Mouse (Mus musculus): ENCODE results near the gene Cd52.

The Cd52 gene

DNA sequence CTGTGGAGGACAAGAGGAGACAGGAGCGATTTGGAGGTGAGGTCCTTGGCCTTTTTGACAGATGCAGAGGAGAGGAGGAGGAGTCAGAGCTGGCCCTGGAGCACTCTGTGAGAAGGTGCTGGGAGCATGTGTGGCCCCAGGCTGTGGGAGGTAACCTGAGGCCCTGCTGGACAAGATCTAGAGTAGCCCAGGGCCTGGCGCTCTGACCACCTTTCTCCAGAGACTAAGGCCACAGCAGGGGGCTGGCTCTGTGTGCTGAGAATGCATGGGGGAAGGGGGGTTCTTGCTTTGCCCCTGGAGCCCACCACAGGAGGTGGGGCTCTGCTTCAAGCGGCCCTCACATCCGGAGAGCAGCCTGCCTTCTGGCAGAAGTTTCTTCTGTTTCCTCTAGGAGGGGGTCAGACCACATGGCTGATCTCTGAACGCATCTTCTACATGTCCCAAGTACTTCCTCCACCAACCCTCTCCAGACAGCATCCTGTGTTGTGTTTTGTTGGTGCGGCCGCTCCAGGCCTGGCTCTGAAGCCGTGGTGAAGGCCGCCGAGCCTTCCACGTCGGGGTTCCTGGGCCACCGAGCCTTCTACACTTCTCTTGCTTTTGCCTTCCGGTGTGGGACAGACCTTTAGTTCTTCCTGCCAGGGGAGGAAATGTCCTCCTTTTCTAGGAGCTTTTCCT lies 23.4 kb upstream of the Cd52 start:
- peak; percentile 76 to 84 for DNase-seq

- DNase-seq = peak; percentile 79 to 90
These were observed 22.1 kb upstream of the Cd52 start for GRCm38 (mm10) chr4:134117012-134117411.

DNA sequence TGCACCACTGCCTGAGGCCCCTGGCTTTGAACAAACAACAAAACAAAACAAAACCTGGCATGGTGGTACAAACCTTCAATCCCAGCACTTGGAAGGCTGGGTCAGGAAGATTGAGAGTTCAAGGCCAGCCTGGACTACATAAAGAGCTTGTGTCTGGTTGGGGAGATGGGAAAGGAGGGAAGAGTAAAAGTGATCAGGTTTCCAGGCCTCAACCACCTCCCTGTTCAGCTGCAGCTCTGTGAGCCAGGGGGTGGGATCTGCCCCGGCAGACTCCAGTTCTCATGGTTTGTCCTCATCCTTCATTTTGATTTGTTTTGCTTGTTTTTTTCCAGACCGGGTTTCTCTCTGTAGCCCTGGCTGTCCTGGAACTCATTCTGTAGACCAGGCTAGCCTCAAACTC lies 21.6 kb upstream of the Cd52 start:
- no peak for DNase-seq

- peak; percentile 60 to 74 for DNase-seq
These were observed 20.6 kb upstream of the Cd52 start for GRCm38 (mm10) chr4:134115215-134116144.

- peak; percentile 24 to 53 for DNase-seq
These were observed 19.2 kb upstream of the Cd52 start for GRCm38 (mm10) chr4:134114038-134114437.

- DNase-seq = peak; percentile 13 to 23
These were observed 18.6 kb upstream of the Cd52 start for GRCm38 (mm10) chr4:134113356-134113994.

DNA sequence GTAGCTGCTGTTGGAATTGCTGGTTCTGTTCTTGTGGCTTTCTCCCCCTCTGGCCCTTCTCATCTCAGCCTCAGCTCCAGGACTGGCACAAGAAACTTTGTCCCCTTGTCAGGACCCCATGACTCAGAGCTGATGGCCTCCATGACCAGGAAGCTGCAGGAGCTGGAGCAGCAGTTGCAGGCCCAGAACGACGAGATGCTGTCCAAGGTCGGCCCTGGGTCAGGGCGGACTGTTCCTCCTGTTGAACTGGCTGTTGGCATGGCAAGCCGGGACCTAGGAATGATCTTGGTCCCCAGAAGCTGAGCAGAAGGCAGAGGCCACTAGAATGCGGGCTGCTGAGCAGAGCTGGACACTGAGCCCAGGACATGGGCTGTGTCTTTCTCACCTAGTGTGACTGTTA lies 17.5 kb upstream of the Cd52 start:
- DNase-seq = no peak

DNA sequence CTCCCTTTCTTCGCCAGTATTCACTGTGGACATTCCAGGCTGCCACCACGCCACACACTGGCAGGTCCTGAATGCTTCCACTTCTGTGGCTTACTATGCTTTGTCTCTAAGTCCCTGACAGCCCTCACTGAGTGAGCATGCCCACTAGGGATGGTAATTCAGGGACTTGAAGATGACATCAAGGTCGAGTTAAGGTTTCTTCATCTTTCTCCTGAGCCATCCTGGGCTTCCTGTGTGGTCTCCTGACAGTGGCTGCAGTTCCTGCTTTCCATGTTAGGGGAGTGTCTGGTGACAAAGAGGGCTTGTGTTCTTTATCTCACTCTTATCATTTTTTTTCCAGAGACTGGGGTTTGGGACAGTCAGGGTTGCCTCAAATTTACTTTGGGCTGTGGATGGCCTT lies 15.8 kb upstream of the Cd52 start:
- no peak for DNase-seq

DNA sequence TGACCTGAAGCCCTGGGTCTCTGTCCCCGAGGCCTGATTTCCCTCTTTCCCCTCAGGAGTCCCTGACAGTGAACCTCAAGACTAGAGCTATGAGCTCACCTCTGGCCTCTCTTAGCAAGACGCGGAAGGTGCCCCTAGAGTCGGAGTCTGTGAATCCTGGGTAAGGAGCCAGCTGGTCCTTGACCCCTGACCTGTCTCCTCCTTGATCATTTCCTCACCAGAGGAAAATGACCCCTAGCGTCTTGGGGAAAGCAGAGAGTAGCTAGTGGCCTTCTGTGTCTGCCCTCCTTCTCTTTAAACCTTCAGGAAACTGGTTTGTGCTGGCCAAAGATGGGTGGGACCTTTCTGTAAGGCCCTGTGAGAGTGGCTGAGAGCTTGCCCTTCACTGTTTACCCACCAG lies 13.3 kb upstream of the Cd52 start:
- no peak for DNase-seq

- no peak for DNase-seq
These were observed 12.8 kb upstream of the Cd52 start for GRCm38 (mm10) chr4:134107730-134108129.

DNA sequence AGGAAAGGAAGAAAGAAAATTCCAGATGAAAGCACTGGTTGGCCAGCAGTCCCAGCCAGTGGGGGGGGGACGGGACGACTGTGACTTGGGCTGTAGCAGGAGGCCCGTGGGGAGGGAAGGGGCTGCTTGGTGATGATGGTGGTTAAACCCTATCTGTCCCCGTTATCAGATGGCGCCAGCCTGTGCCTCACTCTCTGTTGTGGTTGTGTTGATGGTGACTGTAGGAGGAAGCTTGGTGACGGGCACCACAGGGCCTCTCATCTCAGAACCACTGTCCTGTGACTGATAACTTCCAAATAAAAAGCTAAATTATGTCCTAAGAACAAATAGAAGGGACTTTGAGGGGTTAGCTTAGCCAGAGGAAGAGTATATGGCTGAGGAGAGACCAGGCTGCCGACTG lies 11.2 kb upstream of the Cd52 start:
- DNase-seq = peak in 1 of 2 experiments; percentile 23

DNA sequence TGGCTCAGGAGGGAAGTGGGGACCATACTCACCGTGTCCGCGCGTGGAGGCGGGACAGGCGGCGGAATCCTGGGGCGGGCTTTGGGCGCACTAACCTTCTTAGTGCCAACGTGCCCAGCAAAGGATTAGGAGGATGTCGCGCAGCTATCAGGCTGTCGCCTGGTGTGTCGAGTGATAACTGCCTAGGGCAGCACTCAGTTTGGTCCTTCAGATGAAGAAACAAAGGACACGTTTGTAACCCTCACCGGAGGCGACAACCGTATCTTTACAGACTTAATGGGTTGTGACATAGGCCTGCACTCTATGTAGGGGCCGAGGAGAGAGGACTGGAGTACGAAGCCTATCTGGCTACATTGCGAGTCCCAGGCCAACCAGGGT lies 7.8 kb upstream of the Cd52 start:
- no peak for DNase-seq

DNA sequence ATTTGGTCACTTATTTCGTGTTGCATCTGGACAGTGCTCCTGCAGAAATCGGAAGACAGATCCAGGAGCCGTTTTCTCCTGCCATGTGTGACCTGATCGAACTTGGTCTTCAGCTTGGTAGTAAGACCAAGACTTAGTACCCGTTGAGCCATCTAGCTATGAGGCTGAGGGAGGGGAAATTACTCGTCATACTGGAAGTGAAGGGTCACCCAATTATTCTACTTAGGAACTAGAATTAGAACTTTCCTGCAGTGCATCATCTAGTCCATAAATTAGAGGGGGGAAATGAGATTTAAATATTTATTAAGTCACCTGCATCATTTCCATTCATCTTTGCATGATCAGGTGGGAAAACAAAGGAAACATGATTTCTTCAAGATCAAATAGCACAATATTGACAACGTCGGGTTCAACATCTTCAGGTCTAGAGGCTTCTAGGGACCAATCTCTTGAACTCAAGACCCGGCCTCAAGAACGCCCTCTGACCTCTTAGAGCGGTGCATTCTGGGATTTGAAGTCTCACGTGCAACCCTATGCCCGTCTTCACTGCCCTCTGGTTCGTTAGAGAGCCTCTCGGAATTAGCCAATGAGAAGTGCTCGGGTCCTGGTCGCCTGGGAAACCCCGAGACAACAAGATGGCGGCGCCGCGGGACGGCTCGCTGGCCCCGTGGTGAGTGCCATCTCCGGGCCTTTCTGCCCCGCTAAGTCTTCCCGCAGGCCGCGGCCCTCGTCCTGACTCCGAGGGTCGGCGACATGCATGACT lies 7.3 kb upstream of the Cd52 start, which contains the start of gene Ubxn11:
TSS of gene Ubxn11 (plus strand) at position 592 of the 763 bp plus-strand sequence.
- peak; percentile 79 to 86 for DNase-seq

GRCm38 (mm10) chr4:134100245-134100644 lies 5.4 kb upstream of the Cd52 start:
- DNase-seq = peak in 1 of 2 experiments; percentile 31

- DNase-seq = peak; percentile 81 to 91
These were observed 3.7 kb upstream of the Cd52 start for GRCm38 (mm10) chr4:134098628-134099027.

DNA sequence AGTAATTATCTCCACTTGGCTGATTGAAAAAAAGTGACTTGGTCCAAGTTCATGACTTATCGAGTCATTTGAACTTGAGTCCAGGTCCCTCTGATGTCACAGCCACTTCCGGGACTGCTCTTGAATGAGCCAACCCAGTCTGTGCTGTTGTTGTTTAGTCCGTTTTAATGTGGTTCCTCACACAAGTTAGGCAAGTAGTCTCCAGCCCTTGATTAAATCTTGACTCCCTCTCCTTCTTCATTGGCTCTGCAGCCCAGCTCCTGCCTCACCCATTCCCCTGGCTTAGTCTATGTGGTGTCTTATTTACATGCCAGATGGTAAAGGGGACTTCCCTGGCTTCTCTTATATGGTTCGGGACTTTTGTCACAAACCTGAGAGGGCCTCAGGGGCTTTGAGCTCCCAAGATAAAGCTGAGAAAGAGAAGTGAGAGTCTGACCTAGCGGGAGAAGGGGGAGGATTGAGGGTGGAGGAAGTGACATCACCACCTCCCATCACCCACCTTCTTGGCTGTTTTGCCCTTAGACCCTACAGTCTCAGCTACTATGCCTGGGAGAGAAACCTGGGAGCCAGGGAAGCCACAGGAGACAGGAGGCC lies 2.2 kb upstream of the Cd52 start:
- DNase-seq = peak; percentile 43 to 61

DNA sequence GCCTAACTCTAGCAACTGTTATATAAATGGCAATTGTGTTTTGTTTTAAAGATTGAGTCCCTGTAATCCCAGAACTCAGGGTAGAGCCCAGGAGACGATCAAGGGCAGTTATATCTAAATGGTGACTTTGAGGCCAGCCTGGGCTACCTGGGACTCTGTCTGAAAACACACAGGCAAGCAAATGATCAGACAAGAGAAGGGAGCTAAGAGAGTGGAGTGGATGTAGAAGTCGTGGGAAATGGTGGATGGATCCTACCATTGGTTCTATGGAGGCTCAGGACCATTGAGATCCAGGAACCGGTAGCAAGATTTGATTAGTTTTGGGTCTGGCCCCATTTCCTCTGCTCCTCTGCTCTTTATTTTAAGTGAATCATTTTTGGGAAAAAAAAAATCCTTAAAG lies 1.2 kb upstream of the Cd52 start:
- DNase-seq = no peak

DNA sequence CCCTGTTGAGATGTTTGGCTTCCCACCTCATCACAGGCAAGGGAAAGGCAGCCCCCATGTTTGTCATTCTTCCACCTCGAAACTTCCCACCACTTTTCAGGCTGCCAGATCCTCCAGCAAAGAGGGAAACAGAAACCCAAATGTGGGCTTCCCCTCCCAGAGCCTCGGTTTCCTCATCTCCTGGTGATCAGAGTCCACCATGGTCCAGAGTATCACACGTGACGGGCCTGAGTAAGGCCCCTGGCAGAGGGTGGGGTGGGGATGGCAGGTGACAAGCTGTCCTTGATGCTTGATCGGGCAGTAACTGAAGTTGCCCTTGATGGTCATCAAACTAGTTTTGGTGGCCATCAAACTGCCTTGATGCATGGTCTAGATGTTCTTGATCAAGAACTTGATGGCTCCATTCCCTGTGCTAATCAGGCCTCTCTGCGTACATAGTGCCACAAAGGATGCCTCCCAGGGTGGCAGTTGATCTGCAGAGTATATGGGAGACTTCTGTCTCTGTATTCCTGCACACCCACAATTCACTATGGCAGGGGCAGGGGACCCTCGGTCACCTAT lies 798 bp downstream of the Cd52 start:
- peak; percentile 25 to 38 for DNase-seq

- DNase-seq = peak; percentile 81 to 83
These were observed 2.2 kb downstream of the Cd52 start for GRCm38 (mm10) chr4:134092382-134093288.

- DNase-seq = no peak
These were observed 3.7 kb downstream of the Cd52 start for GRCm38 (mm10) chr4:134091225-134091529.
